Mouse (Mus musculus): Measurements from ENCODE around the gene Inha. TPM values are rescaled to one million over a fixed set of nuclear protein-coding genes. Genes with fewer than 3 reads are reported as not detected.

Gene Inha
- polyA plus RNA-seq (2014; fragmentation: Nextera tagmentation; extraction: Ambion mirVana), result 2.7 and 3.0 TPM in 2 replicates

DNA sequence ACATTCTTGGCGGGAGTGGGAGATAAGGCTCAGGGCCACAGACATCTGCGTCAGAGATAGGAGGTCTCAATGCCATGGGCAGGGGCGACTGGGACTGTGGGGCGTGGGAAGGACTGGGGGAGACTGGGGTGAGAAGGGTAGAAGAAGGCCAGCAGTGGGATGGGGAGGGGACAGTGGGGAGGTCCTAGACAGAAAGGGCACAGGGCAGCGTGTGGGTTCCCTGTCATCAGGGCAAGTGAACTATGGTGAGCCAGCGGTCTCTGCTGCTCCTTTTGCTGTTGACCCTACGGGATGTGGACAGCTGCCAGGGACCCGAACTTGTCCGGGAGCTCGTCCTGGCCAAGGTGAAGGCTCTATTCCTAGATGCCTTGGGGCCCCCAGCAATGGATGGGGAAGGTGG is at the start of gene Inha:
Gene Inha, plus strand, starts transcription at position 72 of the 400 bp plus-strand sequence.
- Histone ChIP-seq H3K9ac (ENCODE audit: low read depth, low read length) (peak within 1 kb of the TSS; percentile 99), H3K27ac (ENCODE audit: low read depth, low read length) (peak within 1 kb of the TSS; percentile 100), H3K9me3 (ENCODE audit: control insufficient read depth, low read length) (no peaks in the 10 kb centered on the region), H3K4me3 (ENCODE audit: low read length) (peak within 1 kb of the TSS; percentile 91), H3K36me3 (ENCODE audit: control insufficient read depth, insufficient read depth, low read length) (peaks cover 16% of the 10 kb centered on the region), H3K27me3 (ENCODE audit: control insufficient read depth, insufficient read depth, low read length) (no peaks in the 10 kb centered on the region), H3K4me1 (ENCODE audit: control insufficient read depth, insufficient read depth, low read length) (peaks cover 53% of the 10 kb centered on the region), H3K4me2 (replicated peaks; ENCODE audit: low read depth, low read length) (peak within 1 kb of the TSS; percentile 75)
- 56% methylated on average over 10 of the region's 10 CpGs for WGBS
- no peak for ATAC-seq (ENCODE audit: low FRiP score, low TSS enrichment)

DNA sequence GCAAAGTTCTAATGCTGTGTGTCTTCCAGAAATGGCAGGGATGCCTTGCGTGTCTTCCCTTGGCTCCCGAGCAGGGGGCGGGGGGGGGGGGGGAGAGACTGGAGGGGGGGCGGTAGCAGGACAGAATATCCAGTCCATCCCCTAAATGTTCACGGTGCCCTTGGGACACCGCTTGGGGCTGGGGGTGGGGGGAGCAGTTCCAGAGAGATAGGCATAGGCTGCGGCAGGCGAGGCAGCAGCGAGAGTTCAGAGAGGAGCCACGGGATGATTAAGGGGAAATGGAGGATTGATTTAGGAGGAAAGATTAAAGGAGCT is 49.2 kb upstream of the Inha start:
- Histone ChIP-seq H3K9me3 (ENCODE audit: control insufficient read depth, low read length) (no peaks in the 10 kb centered on the region), H3K4me1 (ENCODE audit: control insufficient read depth, insufficient read depth, low read length) (peaks cover 52% of the 10 kb centered on the region), H3K4me2 (replicated peaks; ENCODE audit: low read depth, low read length) (peak overlapping the region; percentile 63), H3K9ac (ENCODE audit: low read depth, low read length) (no peak overlapping the region), H3K27ac (ENCODE audit: low read depth, low read length) (peak overlapping the region; percentile 96), H3K27me3 (ENCODE audit: control insufficient read depth, insufficient read depth, low read length) (no peaks in the 10 kb centered on the region), H3K4me3 (ENCODE audit: low read length) (no peak overlapping the region), H3K36me3 (ENCODE audit: control insufficient read depth, insufficient read depth, low read length) (no peaks in the 10 kb centered on the region)
- peak; percentile 29 for ATAC-seq (ENCODE audit: low FRiP score, low TSS enrichment)
- under 1% methylated on average over 8 of the region's 10 CpGs for WGBS

DNA sequence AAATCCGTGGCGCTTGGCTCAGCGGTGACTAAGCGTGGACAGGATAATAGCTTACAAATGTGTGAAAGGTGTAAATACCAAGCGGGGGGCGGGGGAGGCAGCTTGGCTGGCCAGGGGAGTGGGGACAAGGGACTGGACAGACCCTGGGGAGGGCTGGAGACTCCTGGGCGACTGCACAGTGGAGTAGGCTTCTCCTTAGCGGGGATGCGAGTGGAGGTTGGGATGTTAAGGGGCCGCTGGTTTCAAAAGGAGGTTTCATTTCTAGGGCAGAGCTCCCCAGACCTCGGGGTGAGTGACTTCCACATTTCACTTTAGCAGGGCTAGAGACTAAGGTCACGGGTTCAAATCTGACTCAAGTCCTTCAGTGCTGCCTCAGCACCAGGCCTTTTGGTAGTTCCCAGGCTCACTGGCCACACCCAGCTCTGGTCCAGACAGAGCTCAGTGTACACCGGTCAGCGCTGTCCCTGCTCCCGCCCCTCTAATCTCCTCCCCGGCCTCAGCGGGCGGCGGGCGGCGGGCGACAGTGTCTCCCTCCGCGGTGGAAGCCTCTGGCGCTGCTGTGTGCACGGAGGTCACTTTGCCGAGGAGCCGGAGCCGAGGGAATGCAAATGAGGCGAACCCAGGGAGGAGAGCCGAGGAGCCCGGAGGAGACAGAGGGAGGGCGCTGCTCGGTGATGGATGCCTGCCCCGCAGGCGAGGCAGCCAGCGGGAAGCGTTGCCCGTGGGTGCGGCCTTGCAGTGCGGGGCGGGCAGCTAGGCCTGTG is 48.7 kb upstream of the Inha start:
- Histone ChIP-seq H3K9ac (ENCODE audit: low read depth, low read length) (peak overlapping the region; percentile 60), H3K4me1 (ENCODE audit: control insufficient read depth, insufficient read depth, low read length) (peaks cover 55% of the 10 kb centered on the region), H3K36me3 (ENCODE audit: control insufficient read depth, insufficient read depth, low read length) (no peaks in the 10 kb centered on the region), H3K27ac (ENCODE audit: low read depth, low read length) (peak overlapping the region; percentile 96), H3K27me3 (ENCODE audit: control insufficient read depth, insufficient read depth, low read length) (no peaks in the 10 kb centered on the region), H3K4me3 (ENCODE audit: low read length) (peak overlapping the region; percentile 35), H3K4me2 (replicated peaks; ENCODE audit: low read depth, low read length) (peak overlapping the region; percentile 63), H3K9me3 (ENCODE audit: control insufficient read depth, low read length) (no peaks in the 10 kb centered on the region)
- WGBS, result 2% methylated on average over 41 of the region's 42 CpGs
- ATAC-seq (ENCODE audit: low FRiP score, low TSS enrichment), result peak; percentile 74

DNA sequence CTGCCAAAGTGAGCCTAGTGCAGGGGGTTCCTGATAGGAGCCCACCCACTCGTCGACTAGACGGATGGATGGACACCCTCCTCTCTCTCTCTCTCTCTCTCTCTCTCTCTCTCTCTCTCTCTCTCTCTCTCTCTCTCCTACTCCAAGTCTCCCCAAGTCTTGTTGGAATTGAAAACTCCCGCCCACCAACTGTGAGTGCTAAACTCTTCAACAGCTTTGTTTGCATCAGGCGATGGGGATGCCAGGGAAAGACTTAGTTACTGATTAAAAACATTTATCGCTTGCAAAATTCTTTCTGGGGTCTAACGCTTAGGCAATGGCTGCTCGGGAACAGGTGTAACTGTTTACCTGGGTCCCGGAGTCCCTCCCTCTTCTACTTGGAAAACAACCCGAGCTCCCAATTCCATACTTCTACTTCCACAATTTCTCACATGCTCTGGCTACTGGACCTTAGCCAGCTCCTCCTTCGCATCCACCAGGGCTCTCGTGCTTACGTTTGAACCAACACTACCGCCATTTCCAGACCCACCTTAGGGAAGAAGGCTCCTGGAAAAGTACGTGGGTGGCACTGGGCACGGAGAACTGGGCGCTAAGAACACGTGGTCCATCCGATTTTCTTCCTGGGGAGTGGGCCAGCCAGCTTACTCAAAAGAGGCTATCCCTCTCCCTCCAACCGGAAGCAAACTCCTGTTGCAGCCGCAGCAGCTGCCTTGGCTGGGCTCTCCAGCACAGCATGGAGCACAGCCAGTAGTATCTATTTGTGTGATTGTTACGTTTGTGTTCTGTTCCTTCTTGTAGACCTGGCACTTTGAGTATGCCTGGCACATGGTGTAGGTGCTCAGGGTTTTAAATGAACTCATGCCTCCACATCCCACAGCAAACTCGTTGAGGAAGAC is 47.8 kb upstream of the Inha start:
- peak overlapping the region; percentile 63 for H3K4me2 ChIP-seq (replicated peaks; ENCODE audit: low read depth, low read length)
- no peaks in the 10 kb centered on the region for H3K9me3 ChIP-seq (ENCODE audit: control insufficient read depth, low read length)
- peak overlapping the region; percentile 96 for H3K27ac ChIP-seq (ENCODE audit: low read depth, low read length)
- H3K36me3 ChIP-seq (ENCODE audit: control insufficient read depth, insufficient read depth, low read length), result no peaks in the 10 kb centered on the region
- peaks cover 57% of the 10 kb centered on the region for H3K4me1 ChIP-seq (ENCODE audit: control insufficient read depth, insufficient read depth, low read length)
- 8% methylated on average over 23 of the region's 23 CpGs for WGBS
- no peaks in the 10 kb centered on the region for H3K27me3 ChIP-seq (ENCODE audit: control insufficient read depth, insufficient read depth, low read length)
- peak overlapping the region; percentile 35 for H3K4me3 ChIP-seq (ENCODE audit: low read length)
- peak overlapping the region; percentile 60; the same call in 1 of the 2 replicates for H3K9ac ChIP-seq (ENCODE audit: low read depth, low read length)
- ATAC-seq (ENCODE audit: low FRiP score, low TSS enrichment), result no peak; the same call in 1 of the 2 replicates

DNA sequence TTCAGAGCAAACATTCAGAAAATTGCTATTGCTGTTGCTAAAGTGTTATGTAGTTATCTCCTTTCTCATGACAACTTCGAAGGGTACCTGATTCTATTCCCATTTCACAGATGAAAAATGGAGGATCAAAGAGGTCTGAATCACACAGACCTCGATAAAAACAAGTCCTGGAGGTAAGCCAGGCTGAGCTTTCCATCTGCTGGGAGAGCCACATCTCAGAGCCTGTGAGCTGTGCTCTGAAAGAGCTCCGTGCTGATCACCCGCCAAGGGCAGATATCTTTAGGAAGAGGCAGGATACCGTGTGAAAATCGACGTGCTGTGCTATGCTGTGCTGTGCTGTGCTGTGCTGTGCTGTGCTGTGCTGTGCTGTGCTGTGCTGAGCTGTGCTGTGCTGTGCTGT is 46.6 kb upstream of the Inha start:
- Histone ChIP-seq H3K36me3 (ENCODE audit: control insufficient read depth, insufficient read depth, low read length) (no peaks in the 10 kb centered on the region), H3K27ac (ENCODE audit: low read depth, low read length) (no peak overlapping the region), H3K4me2 (replicated peaks; ENCODE audit: low read depth, low read length) (no peak overlapping the region), H3K9ac (ENCODE audit: low read depth, low read length) (no peak overlapping the region), H3K9me3 (ENCODE audit: control insufficient read depth, low read length) (no peaks in the 10 kb centered on the region), H3K4me1 (ENCODE audit: control insufficient read depth, insufficient read depth, low read length) (peaks cover 49% of the 10 kb centered on the region), H3K4me3 (ENCODE audit: low read length) (no peak overlapping the region), H3K27me3 (ENCODE audit: control insufficient read depth, insufficient read depth, low read length) (0 out of 2 replicates have a peak, but pooled peaks cover 2% of the 10 kb centered on the region)
- 80% methylated on average over 7 of the region's 7 CpGs for WGBS
- ATAC-seq (ENCODE audit: low FRiP score, low TSS enrichment), result no peak

DNA sequence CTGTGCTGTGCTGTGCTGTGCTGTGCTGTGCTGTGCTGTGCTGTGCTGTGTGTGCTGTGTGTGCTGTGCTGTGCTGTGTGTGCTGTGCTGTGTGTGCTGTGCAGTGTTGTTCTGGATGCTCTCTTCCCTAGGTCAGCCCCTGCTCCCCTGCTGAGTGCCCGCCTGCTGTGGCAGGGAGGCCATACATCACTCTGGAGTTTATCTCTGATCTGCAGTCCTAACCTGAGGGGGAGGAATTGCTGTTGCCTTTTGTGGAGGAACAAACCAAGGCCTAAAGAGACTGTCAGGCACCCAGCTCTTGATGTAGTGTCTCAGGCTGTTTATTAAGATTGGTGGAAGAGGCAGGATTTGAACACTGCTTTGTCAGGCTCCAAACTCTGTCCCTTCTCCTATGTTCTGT is 44.2 kb upstream of the Inha start:
- no peaks in the 10 kb centered on the region for H3K36me3 ChIP-seq (ENCODE audit: control insufficient read depth, insufficient read depth, low read length)
- H3K9ac ChIP-seq (ENCODE audit: low read depth, low read length), result no peak overlapping the region
- H3K4me2 ChIP-seq (replicated peaks; ENCODE audit: low read depth, low read length), result no peak overlapping the region
- no peak for ATAC-seq (ENCODE audit: low FRiP score, low TSS enrichment)
- H3K9me3 ChIP-seq (ENCODE audit: control insufficient read depth, low read length), result no peaks in the 10 kb centered on the region
- 19% methylated on average over 1 of the region's 1 CpGs for WGBS
- H3K27me3 ChIP-seq (ENCODE audit: control insufficient read depth, insufficient read depth, low read length), result peaks cover 9% of the 10 kb centered on the region; the same call in 1 of the 2 replicates
- no peak overlapping the region for H3K4me3 ChIP-seq (ENCODE audit: low read length)
- peaks cover 30% of the 10 kb centered on the region for H3K4me1 ChIP-seq (ENCODE audit: control insufficient read depth, insufficient read depth, low read length)
- no peak overlapping the region for H3K27ac ChIP-seq (ENCODE audit: low read depth, low read length)

DNA sequence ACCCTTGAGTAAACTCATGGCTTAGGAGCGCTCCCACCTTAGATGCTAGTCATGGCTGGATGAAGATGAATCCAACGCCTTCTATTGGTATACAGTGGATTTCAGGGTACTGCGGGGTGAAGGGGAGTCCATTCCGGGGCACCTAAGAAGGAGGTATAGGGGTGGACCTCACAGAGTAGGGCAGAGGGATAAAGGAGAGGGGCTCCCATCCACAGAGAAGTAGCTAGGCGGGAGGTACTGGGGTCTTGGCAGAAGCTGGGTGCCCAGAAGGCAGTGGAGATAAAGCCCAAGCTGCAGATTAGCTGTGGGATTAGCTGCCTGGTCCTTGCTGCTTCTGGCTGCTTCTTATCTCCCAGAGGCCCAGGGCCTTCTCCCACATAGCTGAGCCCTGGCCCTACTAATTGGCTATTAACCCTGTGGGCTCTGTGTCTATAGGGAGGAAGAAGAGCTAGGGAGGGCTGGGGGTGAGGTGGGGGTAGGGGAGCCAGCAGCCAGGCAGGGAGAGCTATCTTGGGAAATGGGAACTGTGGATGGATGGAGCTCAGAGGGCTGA is 43.1 kb upstream of the Inha start:
- no peak overlapping the region for H3K27ac ChIP-seq (ENCODE audit: low read depth, low read length)
- H3K4me3 ChIP-seq (ENCODE audit: low read length), result no peak overlapping the region
- H3K4me1 ChIP-seq (ENCODE audit: control insufficient read depth, insufficient read depth, low read length), result peaks cover 19% of the 10 kb centered on the region
- H3K4me2 ChIP-seq (replicated peaks; ENCODE audit: low read depth, low read length), result no peak overlapping the region
- 69% methylated on average over 5 of the region's 5 CpGs for WGBS
- peaks cover 9% of the 10 kb centered on the region; the same call in 1 of the 2 replicates for H3K27me3 ChIP-seq (ENCODE audit: control insufficient read depth, insufficient read depth, low read length)
- H3K36me3 ChIP-seq (ENCODE audit: control insufficient read depth, insufficient read depth, low read length), result no peaks in the 10 kb centered on the region
- ATAC-seq (ENCODE audit: low FRiP score, low TSS enrichment), result no peak
- H3K9me3 ChIP-seq (ENCODE audit: control insufficient read depth, low read length), result no peaks in the 10 kb centered on the region
- no peak overlapping the region for H3K9ac ChIP-seq (ENCODE audit: low read depth, low read length)

DNA sequence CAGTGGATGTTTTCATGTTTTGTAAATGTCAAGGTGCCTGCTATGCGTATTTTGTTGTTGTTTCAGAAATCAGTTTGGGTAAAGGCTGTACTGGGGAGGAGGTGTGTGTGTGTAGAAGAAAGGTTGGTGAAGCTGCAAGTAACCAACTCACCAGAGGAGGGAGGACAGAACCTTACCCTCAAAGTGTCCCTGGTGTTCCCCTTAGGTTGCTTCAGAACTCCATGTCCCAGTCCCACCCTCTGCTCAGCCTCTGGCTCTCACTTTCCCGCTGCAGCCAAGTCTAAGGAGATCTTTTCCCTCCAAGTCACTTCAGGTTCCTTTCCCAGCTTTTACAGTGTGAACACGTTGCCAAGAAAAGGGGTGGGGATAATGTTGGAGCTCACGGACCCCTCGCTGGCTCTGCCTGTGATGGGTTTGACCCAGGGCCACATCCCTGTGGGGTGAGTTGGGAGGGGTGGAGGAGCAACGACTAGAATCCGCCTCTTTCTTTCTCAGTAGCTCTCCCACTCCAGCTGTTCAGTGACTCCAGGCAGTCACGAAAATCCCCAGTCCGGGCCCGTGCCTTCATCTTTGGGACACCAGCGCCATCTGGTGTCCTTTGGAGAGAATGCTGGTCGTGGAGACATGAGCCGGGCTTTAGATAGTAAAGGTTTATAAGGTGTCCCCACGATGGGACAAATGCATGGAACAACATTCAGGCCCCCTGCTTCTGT is 39.5 kb upstream of the Inha start:
- H3K9me3 ChIP-seq (ENCODE audit: control insufficient read depth, low read length), result no peaks in the 10 kb centered on the region
- ATAC-seq (ENCODE audit: low FRiP score, low TSS enrichment), result peak; percentile 81
- H3K9ac ChIP-seq (ENCODE audit: low read depth, low read length), result no peak overlapping the region
- WGBS, result 8% methylated on average over 14 of the region's 14 CpGs
- H3K4me3 ChIP-seq (ENCODE audit: low read length), result no peak overlapping the region
- H3K27ac ChIP-seq (ENCODE audit: low read depth, low read length), result no peak overlapping the region
- H3K27me3 ChIP-seq (ENCODE audit: control insufficient read depth, insufficient read depth, low read length), result peaks cover 12% of the 10 kb centered on the region
- no peaks in the 10 kb centered on the region for H3K36me3 ChIP-seq (ENCODE audit: control insufficient read depth, insufficient read depth, low read length)
- H3K4me1 ChIP-seq (ENCODE audit: control insufficient read depth, insufficient read depth, low read length), result peaks cover 12% of the 10 kb centered on the region
- no peak overlapping the region for H3K4me2 ChIP-seq (replicated peaks; ENCODE audit: low read depth, low read length)

All from kidney, embryonic 14.5 days (tissue).